Mouse (Mus musculus): ENCODE results near the gene Vps35l. TPM values are rescaled to one million over a fixed set of nuclear protein-coding genes. Genes with fewer than 3 reads are reported as not detected.

Vps35l gene
- total RNA-seq, 2 experiments from 2014 or later, result 37.4 to 41.7 TPM

GRCm38 (mm10) chr7:118733225-118733624 lies 6.8 kb upstream of the Vps35l start:
- no peak for ATAC-seq (replicated peaks; ENCODE audit: poor library complexity)

- ATAC-seq (replicated peaks; ENCODE audit: poor library complexity), result no peak
Observed at GRCm38 (mm10) chr7:118738730-118739129, 1.3 kb upstream of the Vps35l start.

GRCm38 (mm10) chr7:118740532-118741338 lies 709 bp downstream of the Vps35l start:
- peak; percentile 91 for ATAC-seq (replicated peaks; ENCODE audit: poor library complexity)

GRCm38 (mm10) chr7:118742278-118742677 lies 2.3 kb downstream of the Vps35l start:
- peak; percentile 32 for ATAC-seq (replicated peaks; ENCODE audit: poor library complexity)

GRCm38 (mm10) chr7:118744766-118745165 lies 4.7 kb downstream of the Vps35l start:
- no peak for ATAC-seq (replicated peaks; ENCODE audit: poor library complexity)

- no peak for ATAC-seq (replicated peaks; ENCODE audit: poor library complexity)
Observed at GRCm38 (mm10) chr7:118747891-118748672, 8.1 kb downstream of the Vps35l start.

- ATAC-seq (replicated peaks; ENCODE audit: poor library complexity), result no peak
Observed at GRCm38 (mm10) chr7:118749706-118750105, 9.7 kb downstream of the Vps35l start.

GRCm38 (mm10) chr7:118751625-118752024 lies 11.6 kb downstream of the Vps35l start:
- peak; percentile 66 for ATAC-seq (replicated peaks; ENCODE audit: poor library complexity)

GRCm38 (mm10) chr7:118755756-118756155 lies 15.7 kb downstream of the Vps35l start:
- ATAC-seq (replicated peaks; ENCODE audit: poor library complexity), result no peak

GRCm38 (mm10) chr7:118756490-118757265 lies 16.7 kb downstream of the Vps35l start:
- ATAC-seq (replicated peaks; ENCODE audit: poor library complexity), result peak; percentile 83

GRCm38 (mm10) chr7:118758369-118758768 lies 18.3 kb downstream of the Vps35l start:
- ATAC-seq (replicated peaks; ENCODE audit: poor library complexity), result no peak

GRCm38 (mm10) chr7:118759372-118759771 lies 19.3 kb downstream of the Vps35l start:
- ATAC-seq (replicated peaks; ENCODE audit: poor library complexity), result peak; percentile 23; the same call in 1 of the 2 replicates

- ATAC-seq (replicated peaks; ENCODE audit: poor library complexity), result no peak
Observed at GRCm38 (mm10) chr7:118763939-118764338, 23.9 kb downstream of the Vps35l start.

GRCm38 (mm10) chr7:118764725-118765124 lies 24.7 kb downstream of the Vps35l start:
- ATAC-seq (replicated peaks; ENCODE audit: poor library complexity), result no peak

GRCm38 (mm10) chr7:118765604-118766003 lies 25.6 kb downstream of the Vps35l start:
- ATAC-seq (replicated peaks; ENCODE audit: poor library complexity), result no peak

GRCm38 (mm10) chr7:118766119-118766833 lies 26.2 kb downstream of the Vps35l start:
- peak; percentile 96 for ATAC-seq (replicated peaks; ENCODE audit: poor library complexity)

GRCm38 (mm10) chr7:118766834-118767224 lies 26.8 kb downstream of the Vps35l start:
- no peak for ATAC-seq (replicated peaks; ENCODE audit: poor library complexity)

GRCm38 (mm10) chr7:118769208-118769607 lies 29.2 kb downstream of the Vps35l start:
- no peak for ATAC-seq (replicated peaks; ENCODE audit: poor library complexity)

- peak; percentile 35; the same call in 1 of the 2 replicates for ATAC-seq (replicated peaks; ENCODE audit: poor library complexity)
Observed at GRCm38 (mm10) chr7:118769655-118770054, 29.6 kb downstream of the Vps35l start.

- no peak for ATAC-seq (replicated peaks; ENCODE audit: poor library complexity)
Observed at GRCm38 (mm10) chr7:118773027-118773426, 33.0 kb downstream of the Vps35l start.
